Mouse (Mus musculus) cerebellum, postnatal 14 days (tissue): ENCODE measurements at regions not wholly inside any gene's neighbourhood (a gene's known extent, or its start where the extent isn't known, plus 50 kb on each side); places are given as distances from the start of the nearest gene placed in this dataset.

ENCODE experiments used
- DNase-seq, 2 experiments: peaks; one replicate each; pipeline ENCODE4 v3.0.0; 2021; ENCODE audit warnings: mixed read lengths in 2 of 2

DNA sequence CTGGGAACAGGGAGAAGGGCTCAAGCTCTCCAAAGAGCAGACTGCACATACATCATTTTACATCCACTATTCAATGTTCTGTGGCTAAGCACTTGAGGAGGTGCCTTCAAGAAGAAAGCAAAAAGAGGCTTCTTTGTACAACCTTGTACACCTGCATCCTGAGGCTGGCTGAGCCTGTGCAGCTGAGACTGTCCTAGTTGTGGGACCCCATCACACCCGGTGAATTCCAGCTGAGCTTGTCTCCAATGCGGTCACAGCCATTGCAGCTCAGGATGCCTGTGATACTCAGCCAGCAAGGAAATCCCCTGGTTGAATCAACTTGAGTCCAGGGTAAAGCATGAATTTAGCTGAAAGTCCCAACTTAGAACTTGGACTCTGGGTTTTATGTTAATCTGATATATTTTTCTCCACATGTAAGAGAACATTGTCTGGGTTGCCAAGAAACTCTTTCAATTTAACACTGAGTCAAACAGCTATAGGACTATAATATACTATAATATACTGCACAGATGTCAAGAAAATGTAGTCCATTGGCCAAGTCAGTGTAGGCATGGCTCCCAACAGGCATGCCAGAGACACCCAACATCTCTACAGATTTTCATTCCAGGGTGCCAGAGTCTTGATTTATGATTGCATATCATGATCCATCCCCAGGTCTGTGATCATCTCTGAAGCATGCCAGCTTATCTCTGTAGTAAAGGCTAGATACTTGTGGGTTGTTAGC, 599.2 kb downstream of the Pard3 start:
- DNase-seq, result no peak

DNA sequence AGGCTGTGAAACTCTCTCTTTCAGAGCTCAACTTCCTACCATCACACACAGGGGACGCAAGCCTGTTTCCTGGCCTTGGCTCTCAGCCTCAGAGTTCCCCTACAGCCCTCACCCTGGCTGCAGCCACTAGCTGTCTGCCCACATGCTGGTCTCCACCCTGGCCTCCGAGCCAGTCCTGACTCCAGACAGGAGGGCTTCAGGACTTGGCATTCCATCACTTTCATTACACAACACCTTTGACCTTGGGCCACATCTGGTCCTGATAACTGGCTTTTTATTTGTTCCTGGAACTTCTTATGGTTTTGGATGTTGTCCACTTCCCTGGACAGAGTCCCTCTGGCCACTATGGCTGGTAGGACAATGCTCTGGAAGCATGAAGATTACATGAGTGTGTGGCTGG, 602.9 kb downstream of the Pard3 start:
- DNase-seq, result no peak

DNA sequence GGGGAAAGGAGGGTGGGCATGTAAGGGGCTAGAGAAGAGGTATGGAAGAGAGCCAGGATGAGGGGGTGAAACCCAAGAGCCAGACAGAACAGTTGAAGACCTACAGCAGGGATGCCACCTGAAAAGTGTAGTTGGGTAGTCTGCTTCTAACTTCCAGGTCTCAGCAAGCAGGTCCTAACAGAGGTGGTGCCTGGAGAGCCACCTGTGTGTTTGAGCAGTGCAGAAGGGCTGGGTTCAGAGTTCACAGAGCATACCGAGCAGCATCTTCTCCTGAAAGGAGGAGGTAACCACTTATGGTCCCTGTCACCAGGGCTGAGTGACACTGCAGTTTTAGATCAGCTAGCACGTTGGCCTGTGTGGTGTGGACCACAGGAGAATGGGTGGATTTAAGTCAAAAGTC, 605.3 kb downstream of the Pard3 start:
- no peak for DNase-seq

DNA sequence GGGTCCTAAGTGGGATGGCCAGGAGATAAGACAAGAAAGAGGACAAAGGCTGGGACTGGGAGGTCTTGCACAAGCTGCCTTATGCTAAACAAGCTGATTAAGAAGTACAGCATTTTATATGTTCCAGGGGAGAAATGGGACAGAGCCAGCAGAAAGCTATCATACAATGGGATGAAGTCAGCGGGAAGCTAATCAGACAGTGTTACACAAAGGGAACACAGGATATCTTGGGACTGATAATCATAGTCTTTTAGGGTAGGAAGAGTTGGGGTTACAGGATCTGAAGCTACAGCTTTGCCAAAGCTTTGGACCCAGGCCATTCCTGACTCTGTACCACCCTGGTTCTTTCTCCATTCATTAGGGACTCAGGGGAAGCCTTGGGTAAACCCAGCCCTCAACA, 610.4 kb downstream of the Pard3 start:
- DNase-seq, result no peak

DNA sequence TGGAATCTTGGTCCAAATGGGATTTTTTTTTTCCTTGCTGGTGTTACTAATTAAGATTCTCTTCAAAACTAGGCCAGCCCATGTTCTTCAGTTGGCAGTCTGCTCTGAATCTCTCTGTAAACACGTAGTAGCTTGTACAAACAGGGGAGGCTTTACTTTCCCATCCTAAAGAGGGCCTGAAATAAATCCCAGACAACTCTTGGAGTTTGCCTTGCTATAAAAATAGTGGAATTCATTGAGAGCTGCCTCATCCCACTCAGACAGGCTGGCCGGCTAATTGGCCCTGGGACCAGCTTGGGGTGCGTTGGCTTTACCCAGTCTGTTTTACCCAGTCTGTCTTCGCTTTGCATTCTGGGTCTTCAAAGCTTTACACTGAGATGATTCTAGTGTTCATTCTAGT, 611.7 kb downstream of the Pard3 start:
- no peak for DNase-seq

DNA sequence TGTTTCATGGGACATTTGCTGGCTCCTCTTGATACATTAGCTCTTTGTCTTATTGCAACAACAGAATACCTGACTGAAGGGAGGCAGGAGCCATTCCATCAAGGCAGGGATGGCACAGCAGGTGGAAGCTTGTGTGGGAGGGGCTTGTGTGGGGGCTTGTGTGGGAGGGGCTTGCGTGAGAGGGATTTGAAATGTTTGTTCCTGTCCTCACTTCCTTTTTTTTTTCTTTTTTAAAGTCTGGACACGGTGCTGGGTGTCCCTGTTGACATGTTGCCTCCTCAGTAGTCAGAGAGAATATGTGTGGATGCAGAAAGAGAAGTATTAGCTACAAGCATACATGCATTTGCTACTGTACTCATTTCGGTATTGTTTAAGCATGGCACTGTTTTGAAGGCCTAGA, 616.5 kb downstream of the Pard3 start:
- no peak for DNase-seq

DNA sequence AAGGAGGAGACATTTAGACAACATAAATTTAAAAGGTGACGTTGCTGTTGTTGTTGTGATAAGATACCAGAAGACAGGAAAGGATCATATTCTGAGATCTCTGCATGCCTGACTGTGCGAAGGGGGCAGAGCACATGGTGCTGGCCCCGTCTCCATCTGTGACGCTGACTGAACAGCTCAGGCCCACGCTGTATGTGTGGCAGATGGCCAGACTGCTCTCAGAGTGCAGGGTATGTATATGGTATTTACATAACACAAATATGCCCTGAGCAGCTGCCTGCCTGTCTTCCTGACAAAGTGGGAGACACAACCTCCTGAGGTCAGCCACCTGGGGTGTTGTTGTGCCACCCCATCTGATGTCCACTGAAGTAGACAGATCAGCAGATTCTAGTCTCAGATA, 620.5 kb downstream of the Pard3 start:
- DNase-seq, result peak; percentile 33 to 43

DNA sequence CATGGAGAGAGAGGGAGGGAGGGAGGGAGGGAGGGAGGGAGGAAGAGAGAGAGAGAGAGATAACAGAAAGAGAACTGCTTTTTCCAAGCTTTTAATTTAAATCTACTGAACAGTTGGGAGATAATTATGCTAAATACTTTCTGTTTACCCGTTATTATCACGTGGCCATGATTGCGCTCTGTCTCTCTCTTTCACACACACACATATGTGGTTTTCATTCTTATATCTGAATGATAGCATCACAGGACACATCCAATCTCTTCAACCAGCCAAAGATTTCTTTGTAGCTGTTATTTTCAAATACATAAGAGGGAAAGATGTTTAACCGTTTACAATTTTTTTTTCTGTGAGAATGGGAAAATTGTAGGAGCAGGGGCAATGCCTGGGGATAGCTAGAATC, 627.1 kb downstream of the Pard3 start:
- DNase-seq, result no peak

DNA sequence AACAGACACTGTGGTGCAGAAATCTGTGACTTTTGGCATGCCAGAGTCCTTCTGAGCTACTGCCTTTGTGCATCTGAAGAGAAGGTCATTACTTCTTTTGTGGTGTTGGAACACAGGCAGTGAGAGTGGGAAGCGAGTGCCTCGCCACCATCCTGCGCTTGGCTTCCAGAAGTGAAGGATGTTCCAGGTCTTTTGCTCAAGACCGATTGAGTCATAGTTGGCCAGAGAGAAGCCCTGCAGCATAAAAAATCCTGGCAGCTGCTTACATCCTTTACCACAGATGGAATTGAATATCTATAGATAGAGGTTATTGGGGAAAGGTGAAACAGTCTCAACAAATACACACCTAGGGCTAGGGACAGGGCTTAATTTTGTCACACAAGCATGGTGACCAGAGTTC, 634.7 kb downstream of the Pard3 start:
- DNase-seq, result peak in 1 of 2 experiments; percentile 19

DNA sequence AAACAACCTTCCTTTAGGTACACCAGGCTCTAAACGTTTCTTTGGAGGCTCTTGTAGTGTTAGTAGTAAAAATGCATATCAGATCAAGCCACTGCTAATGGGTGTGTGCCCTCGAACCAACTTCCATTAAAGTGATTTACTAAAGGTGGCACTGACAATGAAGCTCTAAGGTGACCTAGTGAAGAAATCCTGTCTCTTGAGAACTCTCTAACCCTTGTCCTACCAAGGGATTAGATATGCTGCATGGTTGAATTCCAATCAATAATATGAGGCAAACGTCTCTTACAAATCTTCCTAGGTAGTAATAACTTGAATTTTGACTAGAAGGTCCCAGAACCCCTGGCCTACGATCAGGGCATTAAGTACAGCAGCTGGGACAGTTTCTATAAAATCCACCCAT, 640.7 kb downstream of the Pard3 start:
- DNase-seq, result no peak

DNA sequence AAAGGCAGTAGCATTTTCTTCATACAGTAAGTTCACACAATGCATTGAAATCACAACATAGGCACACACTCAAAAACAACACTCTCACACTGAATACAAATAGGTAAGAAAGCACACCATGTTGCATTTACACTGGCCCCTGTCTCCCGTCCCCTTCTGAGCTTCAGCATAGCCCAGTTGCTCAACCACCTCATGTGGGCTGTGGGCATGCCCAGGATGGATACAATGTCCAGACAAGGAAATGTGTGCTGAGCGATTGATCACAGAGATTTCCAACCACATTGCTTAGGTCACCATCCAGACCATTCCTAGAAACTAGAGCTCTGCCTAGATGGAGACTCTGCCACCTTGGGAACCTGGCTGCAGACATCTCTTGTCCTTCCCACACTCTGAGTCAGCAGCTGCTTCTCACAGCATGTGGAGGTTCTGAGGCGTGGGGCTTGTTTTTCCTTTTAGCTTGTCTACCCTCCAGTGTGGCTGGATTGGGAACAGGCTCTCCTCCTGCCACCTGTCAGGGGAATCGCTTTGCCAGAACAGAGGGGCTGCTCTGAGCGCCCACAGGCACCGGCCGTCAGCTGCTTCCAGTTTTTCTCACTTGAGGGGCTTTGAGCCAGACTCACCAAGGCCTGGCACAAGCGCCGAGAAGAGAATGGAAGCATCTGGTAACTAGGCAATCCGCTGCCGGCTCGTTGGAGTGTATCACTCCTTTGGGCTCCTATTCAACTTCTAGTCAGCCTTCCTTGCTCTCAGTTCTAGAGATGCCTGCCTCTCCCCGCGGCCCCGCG, 642.5 kb downstream of the Pard3 start:
- DNase-seq, result peak; percentile 94 to 95

DNA sequence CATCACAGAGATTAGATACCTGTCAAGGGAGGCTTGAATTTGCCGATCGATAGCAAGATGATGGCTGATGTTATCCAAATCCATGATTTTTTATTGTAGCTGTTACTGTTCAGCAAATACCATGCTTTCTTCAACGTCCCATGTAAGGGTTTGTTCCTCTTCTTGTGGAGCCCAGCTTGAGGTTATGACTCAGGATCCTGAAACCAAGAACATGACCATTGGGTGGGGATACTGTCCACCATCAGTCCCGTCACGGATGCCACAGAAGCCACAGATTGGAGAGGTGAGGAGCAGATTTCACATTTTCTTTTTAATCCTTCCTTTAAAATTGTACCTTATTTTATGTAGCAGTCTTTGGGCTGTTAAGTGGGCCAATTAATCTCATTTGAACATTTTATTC, 645.7 kb downstream of the Pard3 start:
- DNase-seq, result no peak

DNA sequence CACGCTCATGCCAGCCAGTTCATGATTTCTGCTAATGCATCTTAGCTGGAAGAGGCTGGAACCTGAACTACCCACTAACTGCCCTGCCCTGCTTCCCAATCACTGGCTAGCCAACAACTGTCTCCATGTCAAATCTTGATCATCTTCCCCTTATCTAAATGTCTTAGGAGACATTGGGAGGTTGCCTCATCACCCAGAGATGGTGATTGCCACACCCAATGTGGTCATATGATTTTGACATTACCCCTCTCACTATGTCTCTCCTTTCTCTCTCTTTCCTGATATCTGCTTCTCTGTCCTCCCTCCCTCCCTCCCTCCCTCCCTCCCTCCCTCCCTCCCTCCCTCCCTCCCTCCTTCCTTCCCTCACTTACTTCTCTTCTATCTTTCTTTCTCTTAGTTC, 643.3 kb upstream of the Nrp1 start:
- no peak for DNase-seq

DNA sequence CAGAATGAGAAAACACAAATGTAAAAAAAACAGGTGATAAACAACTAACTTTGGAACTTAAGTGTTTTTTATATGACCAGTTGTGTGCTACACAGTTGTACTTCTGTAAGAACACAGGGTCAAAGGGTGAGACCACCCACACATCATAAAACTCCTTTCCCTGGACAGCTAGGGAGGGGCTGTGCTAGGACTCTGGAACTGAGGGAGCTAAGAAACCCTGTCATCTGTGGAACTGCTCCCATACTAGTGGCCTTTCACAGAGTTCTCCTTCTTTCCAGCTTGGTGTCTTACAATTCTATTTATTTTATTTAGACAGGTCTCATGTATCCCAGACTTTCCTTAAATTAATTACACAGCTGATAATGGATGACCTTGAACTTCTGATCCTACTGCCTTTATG, 640.4 kb upstream of the Nrp1 start:
- DNase-seq, result no peak

DNA sequence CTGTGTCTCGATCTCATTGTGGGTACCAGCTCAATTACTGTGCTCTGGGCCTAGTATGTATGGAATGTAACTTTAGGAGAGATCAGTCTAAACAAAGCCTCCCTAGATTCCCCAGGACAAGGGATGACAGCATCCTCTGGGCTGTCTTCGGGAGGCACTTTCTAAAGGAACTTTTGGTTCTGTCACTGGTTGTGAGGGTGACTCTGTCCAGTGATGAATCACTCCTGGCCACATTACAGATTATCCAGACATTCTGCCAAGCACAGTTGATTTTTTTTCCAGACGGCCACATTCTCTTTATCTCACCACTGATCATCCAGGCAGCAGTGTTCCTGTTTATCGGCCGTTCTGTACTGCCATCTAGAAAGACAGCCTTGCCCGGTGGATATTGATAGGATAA, 638.5 kb upstream of the Nrp1 start:
- peak in 1 of 2 experiments; percentile 7 for DNase-seq

DNA sequence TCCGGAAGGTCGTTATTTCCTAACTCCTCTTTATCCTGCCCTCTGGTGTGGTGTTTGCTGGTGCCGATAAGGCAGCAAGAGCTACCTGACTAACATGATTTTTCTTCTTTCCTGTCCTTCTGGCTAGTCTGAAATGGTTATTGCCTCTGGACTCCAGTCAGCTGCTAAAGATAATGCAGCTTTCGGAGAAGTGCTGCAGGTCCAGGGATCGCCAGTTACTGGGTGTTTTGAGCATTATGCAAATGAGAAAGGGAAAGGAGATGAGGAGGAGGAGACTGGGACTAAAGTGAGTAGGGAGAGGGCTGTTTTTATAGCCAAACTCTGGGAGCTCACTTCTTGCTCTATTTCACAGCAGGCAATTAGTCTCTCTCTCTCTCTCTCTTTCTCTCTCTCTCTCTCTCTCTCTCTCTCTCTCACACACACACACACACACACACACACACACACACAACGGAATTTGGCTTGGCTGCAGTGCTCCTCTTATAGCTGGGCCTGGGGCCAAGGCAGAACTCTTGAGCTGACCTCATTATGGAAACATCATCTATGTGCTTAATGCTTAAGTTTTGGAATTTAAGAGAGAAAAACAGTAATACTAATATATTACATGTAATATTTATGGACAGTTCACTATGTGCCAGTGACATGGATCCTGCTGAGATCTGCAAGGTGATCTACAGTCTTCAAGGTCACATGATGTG, 637.7 kb upstream of the Nrp1 start:
- DNase-seq, result no peak

DNA sequence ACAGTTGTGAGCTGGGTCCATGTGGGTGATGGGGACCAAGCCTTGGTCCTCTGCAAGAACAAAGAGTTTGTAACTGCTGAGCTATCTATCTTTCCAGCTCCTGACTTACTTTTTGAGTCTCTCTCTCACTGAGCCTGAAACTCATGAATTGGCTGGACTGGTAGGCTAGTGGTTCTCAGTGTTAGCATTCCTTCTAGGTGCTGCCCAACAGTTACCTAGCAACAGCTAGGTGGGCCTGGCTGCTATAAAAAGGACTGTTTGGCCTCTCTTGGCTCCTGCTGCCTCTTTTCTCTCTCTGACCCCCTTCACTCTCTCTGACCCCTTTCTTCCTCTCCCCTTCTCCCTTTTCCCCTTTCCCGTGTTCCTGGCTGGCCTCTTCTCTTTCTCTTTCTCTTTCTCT, 636.8 kb upstream of the Nrp1 start:
- DNase-seq, result no peak

DNA sequence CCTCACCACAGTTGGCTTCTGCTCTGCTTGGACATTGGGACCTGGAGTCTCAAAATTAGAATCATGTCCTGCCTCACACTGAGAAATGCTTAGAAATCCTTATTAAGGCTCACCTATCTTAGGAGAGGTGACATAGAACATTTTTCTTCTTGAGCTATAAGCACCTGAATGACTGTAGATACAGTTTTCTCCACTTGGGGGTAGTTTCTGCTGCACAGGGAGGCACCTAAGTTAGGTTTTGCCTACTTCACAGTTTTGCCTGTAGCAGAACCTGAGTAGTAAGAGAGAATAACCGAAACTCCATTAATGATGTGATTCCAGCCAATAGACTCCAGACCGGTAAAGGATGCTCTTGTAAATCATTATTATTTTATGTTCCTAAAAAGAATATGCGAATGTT, 624.3 kb upstream of the Nrp1 start:
- DNase-seq, result no peak

DNA sequence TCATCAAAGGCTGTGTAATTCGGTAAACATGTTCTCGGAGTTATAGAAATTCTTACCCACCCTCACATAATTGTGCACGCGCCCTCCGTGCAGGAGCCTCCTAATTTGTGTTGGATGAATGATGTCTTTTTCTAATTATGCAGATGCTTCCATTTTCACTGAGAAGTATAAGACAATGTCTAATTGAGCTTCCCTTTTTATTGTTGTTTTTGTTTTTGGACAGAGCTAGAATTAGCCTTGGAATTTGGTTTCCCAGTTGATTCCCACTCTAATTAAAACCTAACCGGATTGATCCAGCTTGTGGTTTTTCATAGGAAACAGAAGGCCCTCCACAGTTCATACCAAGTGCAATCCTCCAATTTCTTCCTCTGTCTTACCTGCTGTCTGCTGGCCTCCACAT, 616.2 kb upstream of the Nrp1 start:
- DNase-seq, result no peak

DNA sequence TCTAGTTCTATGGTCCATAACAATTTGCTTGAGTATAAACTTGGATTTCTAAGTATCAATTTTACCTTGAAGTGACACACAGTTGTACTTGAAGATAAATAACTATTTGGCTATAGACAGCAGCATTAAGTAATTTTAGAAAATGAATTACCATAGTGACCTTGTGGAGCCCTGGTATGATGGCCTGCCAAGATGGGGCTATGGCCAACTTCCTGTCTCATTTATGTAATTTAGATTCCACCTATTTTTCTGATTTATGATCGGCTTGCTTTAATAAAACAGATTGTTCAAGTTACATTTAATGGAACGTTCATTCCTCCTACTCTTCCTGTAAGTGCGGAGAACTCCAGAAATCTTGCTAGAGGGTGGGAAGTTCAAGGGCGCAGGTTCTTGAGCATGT, 613.2 kb upstream of the Nrp1 start:
- DNase-seq, result no peak

DNA sequence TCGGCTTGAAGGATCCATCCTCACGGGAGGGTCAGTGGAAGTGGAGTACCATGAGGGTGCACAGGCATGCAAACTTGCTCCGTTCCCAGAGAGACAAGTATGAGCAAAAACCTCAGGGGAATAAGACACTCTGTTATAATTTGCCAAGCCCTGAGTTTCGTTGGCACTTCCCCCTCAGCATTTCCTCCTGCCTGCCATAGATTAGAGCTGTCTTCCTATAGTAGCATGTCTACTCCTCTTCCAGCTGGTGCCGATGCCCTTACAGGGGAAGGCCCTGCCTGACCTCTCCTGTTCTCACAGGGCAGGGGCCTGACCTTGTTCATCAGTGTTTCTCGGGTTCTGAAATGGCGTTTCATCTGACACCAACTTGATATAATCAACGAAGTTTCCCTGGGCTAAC, 611.9 kb upstream of the Nrp1 start:
- no peak for DNase-seq

DNA sequence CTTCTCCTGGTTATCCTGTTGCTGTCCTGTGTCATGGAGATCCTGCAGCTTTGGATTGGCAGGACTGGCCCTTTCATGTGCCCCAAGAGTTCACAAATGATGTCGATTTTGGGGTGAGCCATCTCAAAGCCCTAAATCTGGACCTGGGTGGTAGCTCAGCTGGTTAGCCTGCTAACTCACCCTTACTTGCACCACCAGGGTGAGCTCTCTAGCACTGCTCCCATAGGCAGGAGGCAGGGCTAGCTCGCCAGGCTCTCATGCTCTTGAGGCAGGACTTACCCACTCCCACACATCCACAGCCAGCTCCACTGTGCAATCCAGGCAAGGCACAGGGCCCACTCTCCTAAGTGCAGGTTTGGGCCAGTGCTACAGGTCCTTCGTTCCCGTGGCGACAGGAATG, 605.5 kb upstream of the Nrp1 start:
- no peak for DNase-seq

DNA sequence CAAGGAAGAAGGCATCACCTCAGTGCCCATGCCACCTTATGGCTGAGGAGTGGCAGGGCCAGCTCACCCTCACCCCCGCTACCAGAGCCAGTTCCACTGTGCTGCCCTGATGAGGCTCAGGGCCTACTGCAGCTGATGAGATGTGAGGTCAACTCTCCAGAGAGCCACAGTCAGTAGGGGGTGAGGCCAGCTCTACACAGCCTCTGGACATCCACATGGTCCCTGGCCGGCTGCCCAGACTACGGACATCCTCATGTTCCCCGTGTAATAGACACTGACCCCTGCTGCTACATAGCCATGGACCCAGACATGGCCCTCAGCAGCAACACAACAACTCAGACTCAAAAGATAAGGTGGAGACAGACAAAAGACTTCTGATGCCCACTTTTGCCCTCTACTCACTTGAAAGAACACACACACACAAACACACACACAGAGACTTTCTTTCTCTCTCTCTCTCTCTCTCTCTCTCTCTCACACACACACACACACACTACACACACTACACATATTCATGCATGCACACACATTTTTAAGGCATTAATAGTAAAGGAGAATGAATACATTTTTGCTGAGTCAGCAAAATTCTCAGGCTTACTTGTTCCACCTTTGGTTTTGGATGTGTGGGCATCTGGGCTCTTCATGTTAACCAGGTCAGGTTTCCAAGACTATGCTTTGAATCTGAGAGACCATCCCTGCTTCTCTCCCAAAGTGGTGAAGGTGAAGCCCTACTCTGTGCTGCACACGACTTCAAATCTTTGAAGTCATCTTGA, 604.4 kb upstream of the Nrp1 start:
- peak in 1 of 2 experiments; percentile 30 for DNase-seq
